Mouse (Mus musculus) CH12.LX (cell line): ENCODE results near the gene Scnn1g.

Experiments
- CHD2 ChIP-seq: IDR thresholded peaks from 2 replicates; pipeline ENCODE4 v1.6.1; 2011; ENCODE audit warnings: low read length, improper control_type of control experiment
- CTCF ChIP-seq, 2 experiments: IDR thresholded peaks in 1 of 2; conservative IDR thresholded peaks in 1 of 2; 2 replicates each; pipeline ENCODE4 v1.5.1; 2011 to 2012; ENCODE audit warnings: low read depth in 2 of 2, low read length in 2 of 2, improper control_type of control experiment in 1 of 2, inconsistent platforms in 1 of 2, mild to moderate bottlenecking in 1 of 2, moderate library complexity in 1 of 2
- EP300 ChIP-seq: IDR thresholded peaks from 2 replicates; pipeline ENCODE4 v1.6.1; 2011; ENCODE audit warnings: low read length, improper control_type of control experiment
- TCF12 ChIP-seq: IDR thresholded peaks from 2 replicates; pipeline ENCODE4 v1.6.1; 2014; ENCODE audit warnings: low read depth, mild to moderate bottlenecking, inconsistent platforms, low read length, improper control_type of control experiment
- USF1 ChIP-seq: IDR thresholded peaks from 2 replicates; pipeline ENCODE4 v1.6.1; 2014; ENCODE audit warnings: low read depth, mild to moderate bottlenecking, inconsistent platforms, low read length, improper control_type of control experiment

DNA sequence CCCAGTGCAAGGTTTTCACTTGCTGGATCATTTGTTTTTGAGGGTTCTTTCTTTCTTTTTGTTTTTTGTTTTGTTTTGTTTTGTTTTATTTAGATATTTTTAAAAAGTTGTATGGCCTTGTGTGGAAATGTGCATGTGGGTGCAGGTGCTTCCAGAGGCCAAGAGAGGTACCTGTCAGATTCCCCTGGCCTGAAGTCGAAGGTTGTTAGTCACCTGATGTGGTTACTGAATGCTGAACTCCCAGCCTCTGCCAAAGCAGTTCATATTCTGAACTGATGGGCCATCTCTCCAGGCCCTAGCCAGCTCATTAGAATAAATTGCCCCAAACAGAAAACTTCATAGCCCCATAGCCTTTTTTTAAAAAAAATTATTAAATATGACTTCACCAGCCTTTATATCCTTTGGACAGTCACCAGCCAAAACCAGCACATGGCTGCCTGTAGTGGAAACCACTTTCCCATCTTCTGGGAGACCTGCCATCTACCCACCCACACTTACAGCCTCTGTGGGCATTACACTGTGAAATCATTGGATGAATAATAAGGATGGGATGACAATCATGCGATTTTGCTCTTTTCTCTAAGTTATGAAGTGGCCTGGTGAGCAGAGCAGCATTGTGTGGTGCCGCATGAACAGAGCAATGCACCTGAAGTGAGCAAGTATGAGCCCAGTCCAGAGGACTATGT is 71.7 kb downstream of the Scnn1g start:
- no peak for TF ChIP-seq CTCF (conservative IDR thresholded peaks at IDR 0.05 in 1 of 2, IDR thresholded peaks at IDR 0.05 in 1 of 2; ENCODE audit: low read depth in 2 of 2, low read length in 2 of 2)
- TF ChIP-seq CHD2 = no peak
- TF ChIP-seq EP300 = no peak
- no peak for TF ChIP-seq USF1
- no peak for TF ChIP-seq TCF12
